Mouse (Mus musculus) thymus, postnatal 0 days (tissue): Measurements from ENCODE around the gene Tmem115. TPM values are rescaled to one million over a fixed set of nuclear protein-coding genes. Genes with fewer than 3 reads are reported as not detected.
"Not testable (repeated sequence)": the region's sequence is repeated elsewhere in the genome, so short reads cannot be mapped to it uniquely, and the experiment has no call there.

ENCODE experiments used
- DNase-seq: peaks from one replicate; pipeline ENCODE4 v3.0.0-alpha.2; 2015; ENCODE audit warnings: low spot score
- polyA plus RNA-seq: library from polyadenylated mRNA; unstranded; fragments of >200 nt; fragmentation: Nextera tagmentation; extraction: Ambion mirVana; gene quantifications from 2 replicates; pipeline ENCODE4 v1.2.1, GENCODE M21; 2015

The Tmem115 gene
- polyA plus RNA-seq, 1 experiment from 2014 or later: 37.1 TPM

DNA sequence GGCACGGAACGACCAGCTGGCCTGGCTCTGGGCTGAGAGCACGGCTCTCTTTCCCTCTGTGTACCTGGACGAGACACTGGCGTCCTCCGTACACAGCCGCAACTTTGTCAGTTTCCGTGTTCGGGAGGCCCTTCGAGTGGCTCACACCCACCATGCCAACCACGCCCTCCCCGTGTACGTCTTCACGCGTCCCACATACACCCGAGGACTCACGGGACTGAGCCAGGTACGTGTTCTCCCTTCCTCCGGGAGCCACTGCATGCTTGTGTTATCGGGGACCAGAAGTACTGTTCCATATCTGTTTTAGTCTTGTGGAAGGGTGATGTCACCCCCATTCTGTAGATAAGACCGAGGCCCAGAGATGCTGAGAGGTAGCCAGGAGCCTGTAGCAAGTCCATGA is 37.1 kb downstream of the Tmem115 start:
- DNase-seq: no peak

- DNase-seq: no peak
These were observed 38.0 kb downstream of the Tmem115 start for GRCm38 (mm10) chr9:107571534-107572326.

- DNase-seq: no peak
These were observed 38.5 kb downstream of the Tmem115 start for GRCm38 (mm10) chr9:107572327-107572662.

- DNase-seq: not testable (repeated sequence)
These were observed 40.0 kb downstream of the Tmem115 start for GRCm38 (mm10) chr9:107573774-107574173.

- DNase-seq: no peak
These were observed 42.0 kb downstream of the Tmem115 start for GRCm38 (mm10) chr9:107575579-107576356.

DNA sequence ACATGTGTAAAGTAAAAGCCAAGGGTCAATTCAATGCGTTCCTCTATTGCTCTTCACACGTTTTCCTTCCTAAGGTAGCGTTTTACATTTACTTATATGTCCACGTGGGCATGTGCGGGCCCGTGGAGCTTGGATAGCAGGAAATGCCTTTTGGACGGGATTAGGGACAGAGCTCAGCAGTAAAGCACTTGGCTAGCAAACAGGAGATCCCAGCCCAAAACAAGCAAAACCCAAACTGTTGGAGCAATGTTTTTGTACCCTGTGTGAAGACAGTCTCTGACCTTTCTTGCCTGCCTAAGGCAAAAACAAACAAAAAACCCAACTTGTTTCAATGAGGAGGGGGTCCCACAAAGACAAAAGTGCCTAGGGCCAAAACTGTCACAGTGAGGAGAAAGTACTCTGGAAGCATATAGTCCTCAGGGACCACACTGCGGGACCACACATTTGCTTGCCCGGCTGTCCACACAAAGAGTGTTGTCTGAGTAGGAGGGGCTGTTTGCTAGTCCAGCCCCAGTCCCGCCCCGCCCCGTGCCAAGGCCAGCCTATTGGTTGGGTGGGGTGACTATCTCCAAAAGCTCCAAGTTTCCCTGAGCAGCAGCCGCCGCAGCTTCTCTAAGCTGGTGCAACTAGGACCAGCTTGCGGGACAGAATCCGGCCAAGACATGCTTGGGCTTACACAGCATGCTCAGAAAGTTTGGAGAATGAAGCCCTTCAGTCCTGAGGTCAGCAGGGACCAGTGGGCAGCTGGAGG is 42.8 kb downstream of the Tmem115 start, which contains the start of gene Hyal1:
Gene Hyal1, plus strand, starts transcription at position 571 of the 751 bp plus-strand sequence.
- no peak for DNase-seq

DNA sequence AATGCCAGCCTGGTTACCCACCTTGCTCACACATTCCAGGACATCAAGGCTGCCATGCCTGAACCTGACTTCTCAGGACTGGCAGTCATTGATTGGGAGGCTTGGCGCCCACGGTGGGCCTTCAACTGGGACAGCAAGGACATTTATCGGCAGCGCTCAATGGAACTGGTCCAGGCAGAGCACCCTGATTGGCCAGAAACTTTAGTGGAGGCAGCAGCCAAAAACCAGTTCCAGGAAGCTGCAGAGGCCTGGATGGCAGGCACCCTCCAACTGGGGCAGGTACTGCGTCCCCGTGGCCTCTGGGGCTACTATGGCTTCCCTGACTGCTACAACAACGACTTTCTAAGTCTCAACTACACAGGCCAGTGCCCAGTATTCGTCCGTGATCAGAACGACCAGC is 44.1 kb downstream of the Tmem115 start:
- DNase-seq: no peak

DNA sequence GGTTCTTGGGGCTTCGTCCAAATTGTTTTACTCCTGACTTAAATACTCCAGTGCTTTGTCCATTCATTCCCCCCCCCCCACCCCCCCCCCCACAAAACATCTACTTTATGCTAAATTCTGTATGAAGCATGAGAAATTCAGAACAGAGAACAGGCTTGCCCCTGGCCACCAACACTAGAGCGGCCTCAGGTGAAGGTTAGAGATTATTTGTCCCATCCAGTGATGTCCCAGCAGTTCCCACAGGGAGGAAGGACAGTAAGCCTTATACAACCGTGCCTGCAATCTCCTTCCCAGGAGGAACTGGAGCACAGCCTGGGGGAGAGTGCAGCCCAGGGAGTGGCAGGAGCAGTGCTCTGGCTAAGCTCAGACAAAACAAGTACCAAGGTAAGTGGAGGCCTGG is 44.8 kb downstream of the Tmem115 start, which contains the start of gene Naa80:
Gene Naa80, plus strand, starts transcription at position 301 of the 400 bp plus-strand sequence.
- DNase-seq: no peak

GRCm38 (mm10) chr9:107579023-107579900 is 45.5 kb downstream of the Tmem115 start:
- DNase-seq: no peak

DNA sequence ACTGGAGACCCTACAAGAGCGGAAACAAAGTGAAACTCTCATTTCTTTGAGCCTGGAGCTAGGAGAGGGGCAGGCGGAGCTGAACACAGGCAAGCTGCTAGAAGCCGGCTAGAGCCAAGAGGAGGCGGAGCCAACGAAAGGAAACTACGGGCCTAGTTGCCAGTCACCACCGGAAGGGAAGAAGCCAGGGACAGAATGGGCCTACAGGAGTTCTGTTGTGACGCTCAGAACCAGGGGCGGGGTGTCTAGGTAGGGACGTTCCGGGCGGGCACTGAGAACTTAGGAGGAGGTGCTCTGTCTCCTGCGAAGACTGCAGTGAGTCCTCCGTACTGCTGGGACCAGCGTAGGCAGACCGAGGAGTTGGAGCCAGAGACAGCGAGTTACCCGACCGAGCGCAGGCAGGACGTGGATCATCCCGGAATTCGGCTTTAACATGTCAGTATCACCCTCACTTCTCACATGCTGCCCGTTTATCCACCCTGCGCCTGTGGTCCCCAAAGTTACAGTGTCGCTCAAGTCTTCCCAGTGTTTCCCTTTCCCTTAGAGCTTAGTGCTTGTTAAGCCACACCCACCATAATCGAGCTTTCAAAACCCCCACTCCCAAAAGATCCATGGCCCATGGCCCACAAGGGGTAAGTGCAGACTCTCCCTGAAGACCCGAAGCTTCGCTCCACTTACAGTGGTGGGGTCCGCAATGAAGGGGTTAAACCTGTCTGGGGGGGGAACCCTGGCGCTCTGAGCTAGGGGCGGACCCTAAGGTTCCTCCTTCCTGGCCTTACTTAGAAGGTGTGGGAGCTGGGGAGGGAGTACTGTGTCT is 47.0 kb downstream of the Tmem115 start, which contains the start of gene Hyal3:
Gene Hyal3, plus strand, starts transcription at position 318 of the 817 bp plus-strand sequence.
- peak; percentile 88 for DNase-seq

- no peak for DNase-seq
These were observed 47.8 kb downstream of the Tmem115 start for GRCm38 (mm10) chr9:107581584-107581983.

- DNase-seq: no peak
These were observed 48.8 kb downstream of the Tmem115 start for GRCm38 (mm10) chr9:107582509-107583062.

DNA sequence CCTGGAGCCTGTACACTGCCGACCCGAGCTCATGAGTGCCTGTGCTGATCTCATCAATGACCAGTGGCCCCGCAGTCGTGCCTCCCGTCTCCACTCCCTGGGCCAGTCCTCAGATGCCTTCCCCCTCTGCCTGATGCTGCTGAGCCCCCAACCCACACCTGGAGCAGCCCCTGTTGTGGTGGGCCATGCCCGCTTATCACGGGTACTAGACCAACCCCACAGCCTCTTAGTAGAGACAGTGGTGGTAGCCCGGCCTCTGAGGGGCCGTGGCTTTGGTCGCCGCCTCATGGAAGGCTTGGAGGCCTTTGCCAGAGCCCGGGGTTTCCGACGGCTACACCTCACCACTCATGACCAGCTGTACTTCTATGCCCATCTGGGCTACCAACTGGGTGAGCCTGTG is 49.4 kb downstream of the Tmem115 start:
- DNase-seq: no peak

DNA sequence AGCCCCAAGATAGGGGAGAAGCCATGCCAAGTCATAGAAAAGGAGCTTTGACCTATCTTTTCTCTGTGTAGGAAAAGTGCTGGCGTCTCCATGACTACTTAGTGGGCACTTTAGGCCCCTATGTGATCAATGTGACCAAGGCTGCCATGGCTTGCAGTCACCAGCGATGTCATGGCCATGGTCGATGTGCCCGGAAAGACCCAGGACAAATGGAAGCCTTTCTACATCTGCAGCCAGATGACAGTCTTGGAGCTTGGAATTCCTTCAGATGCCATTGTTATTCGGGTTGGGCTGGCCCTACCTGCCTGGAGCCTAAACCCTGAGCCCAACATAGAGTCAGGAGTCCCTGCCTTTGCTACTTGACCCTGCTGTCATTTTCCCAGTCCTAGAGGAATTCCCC is 52.8 kb downstream of the Tmem115 start:
- DNase-seq: no peak

DNA sequence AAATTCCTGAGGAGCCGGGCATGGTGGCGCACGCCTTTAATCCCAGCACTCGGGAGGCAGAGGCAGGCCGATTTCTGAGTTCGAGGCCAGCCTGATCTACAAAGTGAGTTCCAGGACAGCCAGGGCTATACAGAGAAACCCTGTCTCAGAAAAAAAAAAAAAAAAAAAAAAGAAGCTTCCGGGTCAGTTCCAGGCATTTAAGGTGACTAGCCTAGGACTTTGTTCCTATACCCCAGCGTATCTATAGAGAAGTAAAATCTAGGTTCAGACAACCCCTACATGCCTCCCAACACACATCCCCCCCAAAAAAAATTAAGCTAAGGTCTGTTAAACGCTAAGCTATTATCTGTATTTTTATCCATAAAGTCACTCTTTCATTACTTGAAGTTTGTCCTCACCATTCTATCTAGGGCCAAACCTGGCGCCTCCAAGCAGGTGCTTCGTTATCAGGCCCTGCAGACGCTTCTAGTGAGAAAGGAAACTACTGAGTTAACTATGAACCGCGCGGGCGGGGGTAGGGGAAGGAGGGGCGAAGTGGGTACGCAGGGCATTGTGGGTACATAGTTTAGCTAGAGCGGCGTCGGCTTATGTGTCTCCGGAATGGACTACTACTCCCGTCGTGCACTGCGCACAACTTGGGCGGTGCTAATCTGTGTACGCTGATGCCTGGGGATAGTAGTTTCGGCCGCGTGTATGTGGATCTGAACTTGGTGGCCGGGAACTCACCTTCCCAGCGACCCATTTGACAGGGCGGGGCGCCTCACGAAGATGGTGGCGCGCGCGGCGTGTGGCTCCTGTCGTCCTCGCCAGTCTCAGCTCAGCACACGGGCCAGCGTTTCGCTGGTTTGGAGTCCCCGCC is 53.5 kb downstream of the Tmem115 start, which contains the start of gene Ifrd2:
Gene Ifrd2, plus strand, starts transcription at position 669 of the 859 bp plus-strand sequence.
- DNase-seq: peak; percentile 99

GRCm38 (mm10) chr9:107587833-107588639 is 54.3 kb downstream of the Tmem115 start:
- DNase-seq: no peak
